Mouse (Mus musculus): ENCODE measurements around the gene Rab30. TPM values are rescaled to one million over a fixed set of nuclear protein-coding genes. Genes with fewer than 3 reads are reported as not detected.

Gene Rab30
- total RNA-seq, 2 experiments from 2014 or later = 0.28 to 0.46 TPM

- no peak for ATAC-seq (replicated peaks; ENCODE audit: low FRiP score, low TSS enrichment, poor library complexity, severe bottlenecking)
Observed at GRCm38 (mm10) chr7:92884998-92885660, 143.7 kb downstream of the Rab30 start.

GRCm38 (mm10) chr7:92886801-92887200 is 145.4 kb downstream of the Rab30 start:
- peak; percentile 64 for ATAC-seq (replicated peaks; ENCODE audit: low FRiP score, low TSS enrichment, poor library complexity, severe bottlenecking)

GRCm38 (mm10) chr7:92887230-92887629 is 145.8 kb downstream of the Rab30 start:
- no peak for ATAC-seq (replicated peaks; ENCODE audit: low FRiP score, low TSS enrichment, poor library complexity, severe bottlenecking)

DNA sequence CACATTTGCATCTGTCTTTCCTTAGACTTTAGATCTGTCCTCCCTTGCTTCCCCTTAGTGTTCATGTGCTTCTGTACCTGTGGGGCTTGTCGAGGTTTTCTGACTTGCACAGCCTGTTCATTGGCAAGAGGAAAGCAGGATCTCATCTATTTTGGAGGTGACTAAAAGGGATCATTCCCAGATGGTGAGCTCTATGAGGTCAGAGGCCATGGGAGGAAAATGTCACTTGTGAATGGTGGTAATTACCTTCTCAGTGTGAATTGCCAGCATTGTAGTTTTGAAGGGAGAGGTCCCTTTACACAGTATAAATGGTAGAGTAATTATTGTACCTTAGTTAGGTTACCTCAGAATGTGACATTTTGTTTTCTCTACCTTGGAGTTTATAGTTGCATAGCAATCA is 148.8 kb downstream of the Rab30 start:
- ATAC-seq (replicated peaks; ENCODE audit: low FRiP score, low TSS enrichment, poor library complexity, severe bottlenecking) = no peak

GRCm38 (mm10) chr7:92890618-92891230 is 149.3 kb downstream of the Rab30 start:
- ATAC-seq (replicated peaks; ENCODE audit: low FRiP score, low TSS enrichment, poor library complexity, severe bottlenecking) = no peak

DNA sequence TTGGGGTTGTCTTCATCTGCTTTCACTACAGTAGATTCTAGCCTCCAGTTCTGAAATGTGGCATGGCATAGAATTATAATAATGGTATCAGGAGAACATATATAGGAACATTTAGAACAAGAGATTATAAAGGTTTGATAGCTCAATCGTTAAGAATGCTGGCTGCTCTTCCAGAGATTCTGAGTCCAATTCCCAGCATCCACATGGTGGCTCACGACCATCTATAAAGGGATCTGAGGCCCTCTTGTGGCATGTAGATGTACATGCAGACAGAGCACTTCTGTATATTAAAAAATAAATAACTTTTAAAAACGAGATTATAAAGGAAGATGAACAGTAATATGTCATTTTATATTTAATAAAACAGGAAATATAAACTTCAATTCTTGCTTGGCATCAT is 152.1 kb downstream of the Rab30 start:
- peak; percentile 55; the same call in 1 of the 2 replicates for ATAC-seq (replicated peaks; ENCODE audit: low FRiP score, low TSS enrichment, poor library complexity, severe bottlenecking)

Other genes with a start within 250 kb of the Rab30 start
- 19.8 and 22.7 TPM in 2 replicates for gene Ccdc90b, start 180.5 kb upstream of the Rab30 start, total RNA-seq (2014; fragmentation: Nextera tagmentation)
- gene Ccdc90b, start 180.5 kb upstream of the Rab30 start, total RNA-seq (2017) = 28.7 and 46.2 TPM in 2 replicates
- gene Ankrd42, start 104.5 kb upstream of the Rab30 start, total RNA-seq (2014; fragmentation: Nextera tagmentation) = 1.9 and 3.6 TPM in 2 replicates
- gene Ankrd42, start 104.5 kb upstream of the Rab30 start, total RNA-seq (2017) = 0.85 and 1.9 TPM in 2 replicates
- gene Pcf11, start 71.7 kb upstream of the Rab30 start, total RNA-seq (2014; fragmentation: Nextera tagmentation) = 57.2 and 68.1 TPM in 2 replicates
- gene Pcf11, start 71.7 kb upstream of the Rab30 start, total RNA-seq (2017) = 79.8 and 98.4 TPM in 2 replicates
- gene Ddias, start 132.6 kb downstream of the Rab30 start, total RNA-seq (2014; fragmentation: Nextera tagmentation) = 22.1 and 22.7 TPM in 2 replicates
- gene Ddias, start 132.6 kb downstream of the Rab30 start, total RNA-seq (2017) = 25.2 and 25.9 TPM in 2 replicates
- 66.5 and 85.8 TPM in 2 replicates for gene Prcp, start 132.9 kb downstream of the Rab30 start, total RNA-seq (2014; fragmentation: Nextera tagmentation)
- gene Prcp, start 132.9 kb downstream of the Rab30 start, total RNA-seq (2017) = 44.4 and 50.3 TPM in 2 replicates

Measured in megakaryocyte-erythroid progenitor cell, adult 5-6 weeks (primary cell).